In the genomic region with DNA sequence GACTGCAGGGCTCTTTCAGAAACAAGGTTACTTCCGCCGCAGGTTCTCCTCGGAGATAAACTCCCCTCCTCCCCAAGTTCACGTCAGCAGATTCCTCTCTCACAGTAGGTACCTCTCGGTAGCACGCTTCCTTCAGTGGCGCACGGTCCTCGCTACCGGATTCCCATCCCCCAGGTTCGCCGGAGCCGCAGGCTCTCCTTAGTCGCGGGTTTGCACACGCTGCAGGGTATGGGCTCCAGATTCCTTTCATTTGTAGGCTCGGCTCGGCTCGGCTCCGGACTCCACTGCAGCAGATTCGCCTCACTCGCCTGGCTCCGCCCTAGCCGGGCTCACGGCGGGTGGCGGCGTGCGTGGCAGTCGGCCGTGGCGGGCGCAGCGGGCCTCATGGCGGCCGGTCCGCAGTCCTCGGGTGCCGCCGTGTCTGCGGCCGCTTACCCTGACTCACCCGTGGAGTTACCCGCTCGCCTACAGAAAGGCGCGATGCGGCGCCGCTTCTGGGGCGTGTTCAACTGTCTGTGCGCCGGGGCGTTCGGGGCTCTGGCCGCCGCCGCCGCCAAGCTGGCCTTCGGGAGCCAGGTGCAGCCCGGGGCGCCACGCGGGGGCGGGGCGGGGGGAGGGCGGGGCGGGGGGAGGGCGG, we compare ENCODE assay signal across 8 mouse cellular contexts. TPM values are rescaled to one million over a fixed set of nuclear protein-coding genes. Genes with fewer than 3 reads are reported as not detected.
DNase-seq lines count a peak whose midpoint lies in the region; ATAC-seq and TF ChIP-seq lines count a peak whose summit lies in the region.

Gene Tmem42 (plus strand): TSS at position 332 of the 637 bp plus-strand sequence.

- peak within 1 kb of the TSS; percentile 94 for H3K27ac ChIP-seq in embryonic facial prominence, embryonic 14.5 days (replicated peaks; ENCODE audit: low read depth, low read length)
- peak within 1 kb of the TSS; percentile 92 for H3K27ac ChIP-seq in limb, embryonic 14.5 days (replicated peaks; ENCODE audit: low read depth, low read length)
- H3K27ac ChIP-seq in midbrain, postnatal 0 days (ENCODE audit: low read depth, low read length): peak within 1 kb of the TSS; percentile 88

- H3K4me2 ChIP-seq in embryonic facial prominence, embryonic 14.5 days (ENCODE audit: low read depth, low read length): peak within 1 kb of the TSS; percentile 64
- peak within 1 kb of the TSS; percentile 50 for H3K4me2 ChIP-seq in limb, embryonic 14.5 days (replicated peaks; ENCODE audit: low read depth, low read length, severe bottlenecking)
- peak within 1 kb of the TSS; percentile 75 for H3K4me2 ChIP-seq in midbrain, postnatal 0 days (ENCODE audit: low read depth, low read length, poor library complexity, severe bottlenecking)

- DNase-seq in 3T3-L1 (ENCODE audit: low read depth, low spot score): peak; percentile 83
- DNase-seq in adrenal gland, postnatal 4 days (ENCODE audit: low spot score in 2 of 2): peak; percentile 74 to 76
- DNase-seq in embryonic facial prominence, embryonic 14.5 days (ENCODE audit: low spot score): peak; percentile 96
- peak; percentile 63 for DNase-seq in heart, adult 8-10 months (ENCODE audit: low spot score)
- DNase-seq in kidney, adult 9 months: peak; percentile 90
- DNase-seq in limb, embryonic 14.5 days (ENCODE audit: low spot score): peak; percentile 87
- peak; percentile 88 for DNase-seq in midbrain, postnatal 0 days (ENCODE audit: low spot score)
- DNase-seq in spleen, postnatal 14 days (ENCODE audit: low spot score in 2 of 2): peak; percentile 65 to 73

- peaks cover 8% of the 10 kb centered on the region for H3K4me1 ChIP-seq in embryonic facial prominence, embryonic 14.5 days (ENCODE audit: control insufficient read depth, insufficient read depth, low read length)
- peaks cover 10% of the 10 kb centered on the region for H3K4me1 ChIP-seq in limb, embryonic 14.5 days (ENCODE audit: control insufficient read depth, insufficient read depth, low read length)
- no peaks in the 10 kb centered on the region; the same call in none of the 2 replicates for H3K4me1 ChIP-seq in midbrain, postnatal 0 days (ENCODE audit: insufficient read depth, low read length)

- 0% methylated on average over 42 of the region's 69 CpGs for whole genome bisulfite sequencing in embryonic facial prominence, embryonic 14.5 days
- 2% methylated on average over 36 of the region's 69 CpGs for WGBS in limb, embryonic 14.5 days
- WGBS in midbrain, postnatal 0 days: under 1% methylated on average over 31 of the region's 69 CpGs

- H3K36me3 ChIP-seq in embryonic facial prominence, embryonic 14.5 days (ENCODE audit: control insufficient read depth, insufficient read depth, low read length): peaks cover 23% of the 10 kb centered on the region
- H3K36me3 ChIP-seq in limb, embryonic 14.5 days (ENCODE audit: control insufficient read depth, insufficient read depth, low read length): peaks cover 16% of the 10 kb centered on the region
- H3K36me3 ChIP-seq in midbrain, postnatal 0 days (ENCODE audit: insufficient read depth, low read length): no peaks in the 10 kb centered on the region

- H3K27me3 ChIP-seq in embryonic facial prominence, embryonic 14.5 days (replicated peaks; ENCODE audit: control insufficient read depth, insufficient read depth, low read length): no peaks in the 10 kb centered on the region
- no peaks in the 10 kb centered on the region for H3K27me3 ChIP-seq in limb, embryonic 14.5 days (ENCODE audit: control insufficient read depth, insufficient read depth, low read length)
- no peaks in the 10 kb centered on the region for H3K27me3 ChIP-seq in midbrain, postnatal 0 days (ENCODE audit: insufficient read depth, low read length)

- ATAC-seq in embryonic facial prominence, embryonic 14.5 days (ENCODE audit: low read depth): peak; percentile 99
- peak; percentile 98 for ATAC-seq in limb, embryonic 14.5 days (ENCODE audit: low FRiP score, low read depth)
- peak; percentile 94 for ATAC-seq in midbrain, postnatal 0 days (ENCODE audit: low FRiP score)

- no peak for TF ChIP-seq CTCF in midbrain, postnatal 0 days (IDR thresholded peaks at IDR 0.05)

- H3K9ac ChIP-seq in embryonic facial prominence, embryonic 14.5 days (ENCODE audit: low read depth, low read length): peak within 1 kb of the TSS; percentile 85
- peak within 1 kb of the TSS; percentile 75 for H3K9ac ChIP-seq in limb, embryonic 14.5 days (ENCODE audit: low read depth, low read length, severe bottlenecking)
- peak within 1 kb of the TSS; percentile 79 for H3K9ac ChIP-seq in midbrain, postnatal 0 days (replicated peaks; ENCODE audit: low read length, poor library complexity, severe bottlenecking)

- TF ChIP-seq POLR2A in limb, embryonic 14.5 days (IDR thresholded peaks at IDR 0.05; ENCODE audit: borderline replicate concordance, extremely low read depth, insufficient read depth, insufficient read length): 0 out of 2 replicates have a peak, but pooled peaks have one; percentile 63

- peak within 1 kb of the TSS; percentile 71 for H3K4me3 ChIP-seq in embryonic facial prominence, embryonic 14.5 days (ENCODE audit: low read depth, low read length)
- peak within 1 kb of the TSS; percentile 58 for H3K4me3 ChIP-seq in limb, embryonic 14.5 days (replicated peaks; ENCODE audit: low read length)
- peak within 1 kb of the TSS; percentile 70 for H3K4me3 ChIP-seq in midbrain, postnatal 0 days (ENCODE audit: low read depth, low read length)

- no peaks in the 10 kb centered on the region for H3K9me3 ChIP-seq in embryonic facial prominence, embryonic 14.5 days (ENCODE audit: control insufficient read depth, low read length)
- H3K9me3 ChIP-seq in limb, embryonic 14.5 days (ENCODE audit: control insufficient read depth, low read length): no peaks in the 10 kb centered on the region
- no peaks in the 10 kb centered on the region for H3K9me3 ChIP-seq in midbrain, postnatal 0 days (ENCODE audit: low read length)

RNA-seq across cellular contexts. Expression of gene Tmem42, which starts in this region (rescaled TPM):
- 10 to 100 TPM; 24.5 to 29.4 TPM for total RNA-seq in adrenal gland, postnatal 4 days (2021)
- polyA plus RNA-seq in embryonic facial prominence, embryonic 14.5 days (2014; fragmentation: Nextera tagmentation; extraction: Ambion mirVana): 24.5 and 24.6 TPM in 2 replicates
- 10 to 100 TPM; 11.0 to 14.5 (median 13.6) TPM for total RNA-seq in heart, adult 8-10 months (2022)
- 17.1 and 18.3 TPM in 2 replicates for polyA plus RNA-seq in limb, embryonic 14.5 days (2012; rRNA removed)
- 26.2 and 30.1 TPM in 2 replicates for polyA plus RNA-seq in limb, embryonic 14.5 days (2014; fragmentation: Nextera tagmentation; extraction: Ambion mirVana)
- total RNA-seq in midbrain, postnatal 0 days (2014; rRNA removed): 17.4 and 18.4 TPM in 2 replicates
- 32.5 and 34.5 TPM in 2 replicates for polyA plus RNA-seq in midbrain, postnatal 0 days (2015; fragmentation: Nextera tagmentation; extraction: Ambion mirVana)

Comparison
In these comparisons a context has a peak if more than half of its experiments do, and no peak if none do; other contexts are left out.
1. Peak in every context shown above with its lines: DNase-seq, ATAC-seq, H3K4me3 ChIP-seq and H3K27ac ChIP-seq.